Mouse (Mus musculus) heart, postnatal 36 days (tissue): Measurements from ENCODE around the gene Trp53i11. TPM values are rescaled to one million over a fixed set of nuclear protein-coding genes. Genes with fewer than 3 reads are reported as not detected.
A peak's percentile ranks its signal among the peaks of the same experiment; 100 is the strongest.

ENCODE experiments used
- DNase-seq, 2 experiments: peaks; one replicate each; pipeline ENCODE4 v3.0.0; 2021 to 2022
- intact Hi-C: fragments of 180-260 bp; cut with DNase I; formaldehyde crosslinking; loops from one replicate; pipeline ENCODE4 v1.15.1; 2025
- total RNA-seq, 2 experiments: library from RNA; stranded (reverse); gene quantifications; 2 replicates each; pipeline ENCODE4 v1.2.3; 2021

Trp53i11 gene
- total RNA-seq, 2 experiments from 2014 or later: 32.8 to 43.4 TPM

DNA sequence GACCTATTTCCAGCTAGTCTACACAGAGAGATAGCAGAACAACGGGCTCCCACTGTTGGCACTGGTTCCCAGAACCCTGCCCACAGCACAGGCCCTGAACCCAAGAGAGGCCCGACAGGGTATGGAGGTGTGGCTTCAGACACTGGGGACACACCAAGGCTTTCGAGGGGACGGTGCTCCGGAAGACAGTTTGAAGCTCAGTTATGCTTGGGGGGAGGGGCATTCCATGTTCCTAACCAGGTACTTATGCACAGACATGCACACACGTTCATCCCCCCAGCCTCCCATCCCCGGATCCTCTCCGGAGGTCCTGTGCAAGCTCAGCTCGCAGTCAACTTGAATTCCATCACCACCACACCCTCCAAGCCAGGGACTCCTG, 4.8 kb downstream of the Trp53i11 start:
- no peak for DNase-seq
- intact Hi-C loops: no loop called here

DNA sequence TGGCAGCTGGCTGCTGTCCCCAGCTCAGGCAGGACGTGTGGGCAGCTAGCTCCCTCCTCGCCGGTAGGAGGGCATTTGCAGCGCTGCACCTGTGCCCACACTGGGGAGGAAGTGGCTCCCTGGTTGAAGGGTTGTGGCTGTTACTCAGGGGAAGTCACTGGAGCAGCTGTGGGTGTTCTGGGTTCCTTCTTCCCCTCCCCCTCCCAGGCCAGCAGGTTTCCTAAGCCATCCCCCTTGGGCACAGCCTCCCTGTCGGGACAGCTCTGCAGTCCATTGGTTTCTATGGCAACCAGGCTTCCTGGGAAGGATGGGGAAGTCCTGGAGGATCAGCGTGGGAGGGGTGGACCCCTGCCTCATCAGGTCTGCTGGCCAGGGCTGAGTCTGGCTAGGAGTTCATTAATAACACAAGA, 5.3 kb downstream of the Trp53i11 start:
- no peak for DNase-seq
- intact Hi-C loops: no loop called here

DNA sequence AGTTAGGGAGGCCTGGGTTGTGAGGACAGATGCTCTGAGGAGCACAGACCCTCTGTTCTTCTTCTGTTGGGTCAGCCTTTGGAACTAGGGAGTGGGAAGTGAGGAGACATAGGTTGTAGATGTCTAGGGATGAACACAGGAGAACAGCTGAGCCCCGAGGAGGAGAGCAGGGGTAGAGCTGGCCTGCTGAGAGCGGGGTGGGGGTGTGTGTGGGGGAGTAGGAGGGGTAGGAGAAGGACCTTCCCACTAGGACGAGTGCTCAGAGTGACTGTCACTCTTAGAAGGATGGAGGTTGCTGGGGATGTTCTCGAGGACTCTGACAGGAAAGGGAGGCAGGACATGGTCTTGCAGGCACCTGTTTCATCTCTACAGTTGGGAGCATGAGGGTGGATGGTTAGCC, 6.5 kb downstream of the Trp53i11 start:
- DNase-seq: no peak
- intact Hi-C loops: no loop called here

DNA sequence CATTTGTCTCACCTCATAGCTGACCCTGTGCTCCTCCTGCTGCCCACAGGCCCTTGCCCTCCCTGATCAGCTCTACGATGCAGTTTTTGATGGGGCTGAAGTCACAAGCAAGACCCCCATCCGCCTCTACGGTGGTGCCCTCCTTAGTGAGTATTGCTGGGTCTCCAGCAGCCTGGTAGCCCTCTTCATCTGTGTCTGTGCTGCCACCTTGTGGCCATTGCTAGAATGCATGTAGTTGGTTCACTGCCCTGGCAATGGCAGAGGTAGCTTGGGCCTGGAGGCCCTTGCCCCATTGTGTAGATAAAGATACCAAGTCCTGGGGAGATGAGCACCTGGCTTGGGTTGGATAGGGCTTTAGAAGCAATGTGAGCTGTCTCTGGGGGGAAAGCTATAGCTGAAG, 11.5 kb downstream of the Trp53i11 start:
- intact Hi-C loops: loop anchor here (1.0 to 5.0 kb wide), 3 partner anchors 130 to 294 kb away; no protein-coding TSS in a partner anchor
- peak; percentile 97 to 99 for DNase-seq

DNA sequence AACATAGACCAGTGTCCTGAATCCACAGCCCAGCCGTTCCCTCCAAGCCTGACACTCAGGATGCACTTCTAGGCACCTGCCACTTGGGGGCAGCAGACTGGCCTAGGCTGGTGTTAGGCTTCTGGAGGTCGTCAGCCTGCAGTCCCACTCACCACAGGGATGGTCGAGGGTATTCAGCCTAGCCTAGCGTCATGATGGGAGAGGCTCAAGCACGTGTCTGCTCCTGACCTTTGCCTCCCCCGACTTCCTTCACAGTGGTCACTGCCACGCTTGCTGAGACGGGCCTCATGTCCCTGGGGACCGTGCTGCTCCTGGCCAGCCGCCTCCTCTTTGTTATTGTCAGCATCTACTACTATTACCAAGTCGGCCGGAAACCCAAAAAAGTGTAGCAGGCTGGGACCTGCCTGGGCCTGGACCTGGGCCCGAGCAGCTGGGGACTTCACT, 12.2 kb downstream of the Trp53i11 start:
- DNase-seq: peak; percentile 72 to 74
- intact Hi-C loops: loop anchor here (1.0 to 5.0 kb wide), 3 partner anchors 130 to 295 kb away; no protein-coding TSS in a partner anchor

DNA sequence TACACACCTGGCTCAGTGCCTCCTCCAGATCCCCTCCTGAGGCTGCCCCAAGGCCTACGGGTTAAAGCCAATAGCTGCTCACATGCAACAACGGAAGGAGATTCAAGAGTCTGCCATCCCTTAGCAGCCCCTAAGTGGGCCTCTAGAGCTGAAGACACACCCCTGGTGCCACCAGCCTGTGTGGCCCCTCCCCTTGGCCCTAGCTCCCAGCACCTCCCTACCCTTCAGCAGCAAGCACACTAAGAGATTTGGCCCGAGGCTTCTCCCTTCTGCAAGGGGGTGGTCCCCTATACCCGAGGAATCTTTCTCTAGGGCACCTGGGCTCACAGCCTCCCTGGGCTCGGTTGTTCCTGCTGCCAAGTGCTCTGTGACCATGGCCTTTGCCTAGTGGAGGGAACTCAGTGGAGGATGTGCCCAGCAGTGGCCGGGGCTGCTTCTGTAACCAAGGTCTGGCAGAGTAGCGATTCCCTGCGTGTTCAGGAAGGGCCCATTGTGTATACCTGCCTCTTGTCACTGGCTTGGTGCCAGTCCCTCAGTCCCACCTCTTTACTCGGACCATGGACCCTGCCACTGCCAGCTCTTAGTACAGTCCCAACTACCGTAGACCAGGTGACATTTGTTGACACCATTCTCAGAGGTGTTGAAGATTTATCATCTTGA, 13.5 kb downstream of the Trp53i11 start:
- DNase-seq: no peak
- intact Hi-C loops: no loop called here

DNA sequence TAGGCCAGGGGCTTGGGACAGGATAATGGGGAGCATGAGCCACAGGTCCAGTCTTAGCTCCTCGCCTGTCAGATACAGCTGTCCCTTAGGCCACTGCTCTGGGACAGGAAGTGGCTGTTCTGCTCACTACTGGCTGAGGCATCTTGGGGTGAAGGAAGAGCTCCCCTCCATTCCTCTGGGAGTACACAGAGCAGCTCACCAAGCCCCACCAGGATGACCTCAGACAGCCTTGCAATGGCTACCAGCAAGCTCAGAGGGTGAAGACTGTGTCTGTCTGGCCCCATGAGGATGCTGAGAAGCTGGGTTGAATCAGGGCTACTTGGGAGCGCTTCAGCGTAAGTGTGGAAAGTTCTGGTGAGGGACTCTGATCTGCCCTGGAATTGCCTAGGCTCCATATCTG, 14.6 kb downstream of the Trp53i11 start:
- intact Hi-C loops: no loop called here
- DNase-seq: no peak

DNA sequence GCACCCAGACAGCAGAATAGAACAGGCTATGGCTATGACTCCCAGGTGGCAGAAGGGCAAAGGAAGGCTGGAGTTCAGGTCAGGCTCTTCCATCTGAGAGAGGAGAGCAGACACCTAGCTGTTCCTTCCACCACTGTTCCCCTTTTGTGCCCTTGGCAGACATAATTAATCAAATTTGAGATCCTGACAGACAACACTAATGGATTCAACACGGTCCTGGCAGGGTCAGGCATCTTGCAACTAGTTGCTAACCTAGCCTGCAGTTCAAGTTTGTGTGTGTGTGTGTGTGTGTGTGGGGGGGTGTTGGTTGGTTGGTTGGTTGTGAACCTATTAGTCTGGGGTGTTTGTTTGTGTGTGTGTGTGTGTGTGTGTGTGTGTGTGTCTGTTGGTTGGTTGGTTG, 15.4 kb downstream of the Trp53i11 start:
- intact Hi-C loops: no loop called here

DNA sequence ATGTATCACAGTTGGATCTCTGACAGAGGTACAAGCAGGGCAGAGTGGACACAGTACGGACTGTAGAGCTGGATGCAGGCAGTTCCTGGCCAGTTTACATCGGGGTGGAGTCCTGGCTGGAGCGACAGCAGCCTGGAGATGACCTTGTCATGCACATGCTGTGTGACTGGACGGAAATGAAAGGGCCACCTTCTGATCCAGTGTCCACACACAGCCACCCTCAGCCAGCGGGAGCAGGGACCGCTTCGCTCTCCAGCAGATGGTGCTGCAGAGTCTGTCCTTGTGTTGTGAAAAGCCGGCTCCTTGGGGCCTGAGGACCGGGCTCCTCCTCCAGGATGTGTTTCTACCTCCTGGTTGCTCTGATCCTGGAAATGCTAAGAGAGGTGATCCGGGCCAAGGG, 16.3 kb downstream of the Trp53i11 start:
- intact Hi-C loops: no loop called here

More for the DNA sequence above, 15.4 kb downstream of the Trp53i11 start:
- no peak for DNase-seq

DNA sequence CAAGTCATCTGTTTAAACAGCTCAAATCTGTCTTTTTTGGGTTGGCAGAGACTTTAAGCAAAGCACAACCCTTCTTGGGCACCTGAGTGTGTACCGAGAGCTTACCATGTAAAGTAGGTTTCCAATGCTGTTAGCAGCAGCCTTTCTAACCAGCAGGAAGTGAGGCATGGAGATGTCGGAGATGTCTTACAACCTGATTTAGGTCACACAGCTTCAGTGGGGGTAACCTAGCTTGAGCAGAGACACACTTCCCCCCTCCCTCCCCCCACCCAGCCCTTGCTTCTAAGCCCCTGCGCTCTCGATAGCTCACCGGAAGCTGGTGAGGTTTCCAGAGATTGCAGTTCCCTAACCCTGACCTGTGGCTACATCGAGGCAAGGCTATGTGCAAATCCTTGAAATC, 17.2 kb downstream of the Trp53i11 start:
- intact Hi-C loops: no loop called here
- DNase-seq: no peak

More for the DNA sequence above, 16.3 kb downstream of the Trp53i11 start:
- DNase-seq: peak; percentile 58 to 66

DNA sequence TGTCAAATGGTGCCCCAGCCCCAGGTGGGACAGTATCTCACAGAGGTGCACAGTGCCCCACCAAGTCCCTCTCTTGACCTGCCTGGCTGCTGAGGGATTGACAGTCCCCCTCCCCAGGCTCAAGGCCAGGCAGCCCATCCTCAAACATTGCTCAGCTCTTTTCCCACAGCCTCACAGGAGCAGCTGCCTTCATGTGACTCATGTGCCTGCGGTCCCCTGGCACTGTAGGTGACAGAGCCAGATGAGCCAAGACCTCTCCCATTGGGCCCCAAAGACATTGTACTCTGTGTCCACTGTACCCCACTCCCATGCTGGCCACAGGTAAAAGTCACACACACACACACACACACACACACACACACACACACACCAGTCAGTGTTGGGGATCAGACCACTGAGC, 18.8 kb downstream of the Trp53i11 start:
- DNase-seq: no peak
- intact Hi-C loops: no loop called here

DNA sequence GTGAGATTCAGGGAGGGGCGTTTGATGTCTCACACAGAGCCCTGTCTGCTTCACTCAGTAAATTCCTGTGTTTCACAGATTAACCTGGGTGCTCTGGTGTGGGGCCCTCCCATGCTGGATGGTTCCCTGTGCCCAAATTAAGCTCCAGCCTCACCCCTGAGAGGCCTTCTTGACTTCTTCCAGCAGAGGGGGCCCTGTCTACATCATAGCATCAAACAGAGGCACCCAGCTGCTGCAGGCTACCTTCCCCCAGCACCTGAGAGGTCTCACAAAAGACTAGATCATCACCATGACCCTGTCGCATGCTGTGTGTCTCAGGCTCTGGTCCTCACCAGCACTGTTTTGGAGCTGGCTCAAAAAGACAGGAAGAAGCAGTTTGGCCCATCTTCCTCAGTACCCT, 25.0 kb downstream of the Trp53i11 start:
- intact Hi-C loops: loop anchor here (10.0 kb wide), 1 partner anchor 562 kb away; no protein-coding TSS in a partner anchor
- no peak for DNase-seq

DNA sequence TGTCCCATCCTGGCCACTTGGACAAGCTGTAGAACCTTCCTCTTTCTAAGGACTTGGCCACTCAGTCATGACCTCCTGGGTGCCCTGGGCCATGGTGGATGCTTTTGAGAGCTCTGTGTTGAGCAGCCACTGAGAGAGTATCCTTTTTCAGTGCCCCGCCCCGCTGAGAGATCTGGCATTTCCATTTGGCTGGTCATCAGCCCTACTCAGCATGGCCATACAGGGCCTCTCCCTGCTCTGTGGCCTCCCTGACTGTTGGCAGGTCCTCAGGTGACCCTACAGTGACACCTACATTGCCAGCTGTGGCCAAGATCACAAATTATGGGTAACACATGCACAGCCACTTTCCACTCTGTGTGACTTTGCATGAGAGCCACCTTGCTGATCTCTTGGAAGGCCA, 25.5 kb downstream of the Trp53i11 start:
- intact Hi-C loops: loop anchor here (10.0 kb wide), 1 partner anchor 562 kb away; no protein-coding TSS in a partner anchor
- no peak for DNase-seq

DNA sequence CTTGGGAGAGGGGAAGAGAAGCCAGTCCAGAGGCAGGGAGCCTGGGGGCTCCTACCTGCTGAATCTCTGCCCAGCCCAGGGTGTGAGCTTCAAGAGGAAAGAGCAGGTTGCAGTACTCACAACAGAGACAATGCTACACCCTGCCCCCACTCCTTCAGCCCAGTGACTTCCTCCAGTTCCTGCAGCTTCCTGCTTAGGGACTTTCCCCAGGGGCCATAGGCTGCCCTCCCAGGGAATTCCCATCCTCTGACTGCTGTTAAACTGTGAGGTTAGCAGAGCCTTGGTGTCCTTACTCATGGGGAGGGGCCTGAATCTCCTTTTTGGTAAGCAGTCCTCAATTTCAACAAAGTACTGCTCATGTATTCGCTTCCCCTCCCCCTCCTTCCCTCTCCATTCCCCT, 26.8 kb downstream of the Trp53i11 start:
- no peak for DNase-seq
- intact Hi-C loops: loop anchor here (10.0 kb wide), 1 partner anchor 561 kb away; no protein-coding TSS in a partner anchor

DNA sequence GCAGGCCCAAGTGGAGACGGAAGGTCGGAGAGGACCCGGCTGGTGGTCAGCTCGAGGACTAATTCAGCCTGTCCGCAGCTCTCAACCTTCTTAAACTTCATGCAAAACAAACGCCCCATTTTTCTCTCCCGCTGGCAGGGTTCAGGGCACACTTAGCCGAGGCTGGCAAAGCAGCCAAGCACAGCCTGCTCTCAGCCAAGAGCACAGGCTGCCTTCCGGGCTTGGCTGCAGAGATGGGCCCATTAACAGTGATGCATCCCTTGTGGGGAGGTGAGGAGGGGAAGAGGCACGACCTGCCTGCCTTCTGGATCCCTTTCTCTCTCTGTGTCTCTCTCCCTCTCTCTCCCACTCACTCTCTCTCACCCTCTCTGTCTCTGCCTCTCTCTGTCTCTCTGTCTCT, 28.4 kb downstream of the Trp53i11 start:
- DNase-seq: no peak

DNA sequence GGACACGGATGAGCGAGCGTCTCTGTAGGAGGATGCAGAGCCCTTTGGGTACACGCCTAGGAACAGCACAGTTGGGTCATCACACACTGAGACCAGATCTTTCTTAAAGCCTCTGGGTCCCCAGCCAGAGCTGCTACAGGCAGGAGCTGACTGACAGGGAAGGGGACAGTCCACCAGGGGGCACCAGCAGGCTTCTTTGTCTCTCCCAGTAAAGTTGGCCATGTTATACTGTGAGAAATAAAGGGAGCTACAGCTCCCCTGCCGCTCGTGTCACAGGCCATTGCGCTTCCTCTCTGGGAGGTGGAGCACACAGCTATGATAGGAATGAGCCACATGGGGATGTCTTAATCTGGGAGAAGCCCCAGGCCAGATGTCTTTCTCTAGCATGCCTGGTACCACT, 29.7 kb downstream of the Trp53i11 start:
- DNase-seq: peak; percentile 88 to 91
- intact Hi-C loops: loop anchor here (1.0 to 10.0 kb wide), 4 partner anchors 116 to 558 kb away; no protein-coding TSS in a partner anchor

More for the DNA sequence above, 28.4 kb downstream of the Trp53i11 start:
- intact Hi-C loops: loop anchor here (2.0 to 10.0 kb wide), 3 partner anchors 117 to 559 kb away; no protein-coding TSS in a partner anchor

DNA sequence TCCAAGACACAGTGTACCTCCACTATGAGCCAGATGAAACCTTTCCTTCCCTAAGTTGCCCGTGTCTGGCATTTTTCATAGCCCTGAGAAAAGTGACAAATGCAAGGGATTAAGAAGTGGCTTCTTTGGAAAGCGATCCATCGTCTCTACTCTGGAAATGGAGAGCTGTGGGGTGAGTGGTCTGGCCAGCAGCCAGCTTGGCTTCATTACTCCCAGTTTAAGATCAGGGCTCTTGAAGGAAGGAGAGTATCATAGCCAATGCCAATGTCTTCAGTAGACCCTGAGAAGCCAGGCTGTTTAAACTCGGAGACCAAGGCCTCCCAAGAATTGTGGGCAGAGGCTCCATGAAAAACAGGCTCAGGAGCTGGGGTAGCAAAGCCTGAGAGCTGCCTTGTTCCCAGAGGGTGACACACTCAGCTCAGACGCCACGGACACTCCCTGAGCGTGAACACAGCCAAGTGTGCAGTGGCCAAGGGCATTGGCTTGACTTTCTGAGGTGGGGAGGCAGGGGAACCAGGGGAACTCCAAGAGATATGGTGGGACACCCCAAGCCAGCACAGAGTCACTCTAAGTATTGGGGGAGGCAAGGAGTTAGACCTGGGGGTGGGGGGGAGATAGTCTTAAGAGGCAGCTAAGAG, 31.1 kb downstream of the Trp53i11 start:
- no peak for DNase-seq
- intact Hi-C loops: loop anchor here (10.0 kb wide), 1 partner anchor 556 kb away; no protein-coding TSS in a partner anchor

DNA sequence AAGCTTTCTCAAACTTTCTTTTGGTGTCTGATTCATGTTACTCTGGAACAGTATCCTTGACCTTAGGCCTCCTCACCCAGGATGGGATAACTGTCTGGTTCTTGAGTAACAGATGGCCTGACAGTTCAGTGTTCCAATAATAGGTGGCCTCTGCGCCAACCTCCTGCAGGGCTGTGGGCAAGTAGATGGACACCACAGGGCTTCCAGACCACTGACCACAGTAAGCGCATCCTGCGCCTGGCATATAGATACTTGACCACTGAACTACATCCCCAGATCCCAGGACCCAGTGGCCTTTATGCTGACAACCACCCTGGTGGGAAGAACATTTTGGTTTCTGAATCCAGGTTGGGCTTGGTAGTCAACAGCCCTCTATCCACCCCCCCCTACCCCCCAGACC, 32.2 kb downstream of the Trp53i11 start:
- intact Hi-C loops: loop anchor here (10.0 kb wide), 1 partner anchor 555 kb away; no protein-coding TSS in a partner anchor

DNA sequence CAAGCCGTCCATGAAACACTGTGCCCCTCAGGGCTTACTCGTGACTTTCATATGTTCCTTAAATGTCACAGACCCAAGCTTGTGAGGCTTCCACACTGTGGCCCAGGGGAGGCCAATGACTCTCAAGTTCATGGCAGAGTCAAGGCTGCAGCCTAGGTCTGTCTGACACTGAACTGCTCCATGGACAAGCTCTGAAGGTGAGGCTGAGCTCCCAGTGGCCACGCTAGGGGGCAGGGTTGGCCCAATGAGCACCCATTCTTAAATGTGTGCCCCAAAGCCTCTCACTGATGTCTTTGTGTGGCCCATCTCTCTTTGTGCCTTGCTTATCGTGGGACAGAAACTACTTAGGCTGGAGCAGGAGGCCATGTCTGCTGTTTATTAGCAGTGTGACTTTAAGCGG, 33.1 kb downstream of the Trp53i11 start:
- no peak for DNase-seq
- intact Hi-C loops: loop anchor here (10.0 kb wide), 1 partner anchor 444 kb away; no protein-coding TSS in a partner anchor

More for the DNA sequence above, 32.2 kb downstream of the Trp53i11 start:
- no peak for DNase-seq

DNA sequence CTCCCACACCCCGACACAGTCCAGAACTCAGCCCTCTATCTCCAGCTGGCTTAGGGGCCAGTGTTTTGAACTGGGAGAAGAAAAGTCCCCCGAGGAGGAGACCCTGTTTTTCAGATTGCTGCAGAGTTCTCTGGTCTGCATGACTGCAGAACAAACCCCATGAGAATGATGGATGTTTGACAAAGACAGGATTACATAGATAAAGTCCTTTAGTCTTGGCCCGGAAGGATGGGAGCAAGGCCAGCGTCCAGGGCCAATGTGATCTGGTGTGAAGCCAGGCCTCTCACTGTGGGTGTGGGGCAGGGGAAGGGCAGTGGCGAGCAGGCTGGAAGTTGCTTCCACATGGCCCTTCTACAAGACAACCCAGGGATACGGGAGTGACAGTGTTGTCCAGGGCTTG, 36.1 kb downstream of the Trp53i11 start:
- DNase-seq: peak in 1 of 2 experiments; percentile 52
- intact Hi-C loops: loop anchor here (10.0 kb wide), 1 partner anchor 441 kb away; no protein-coding TSS in a partner anchor
